Mouse (Mus musculus) megakaryocyte, adult 5-6 weeks (primary cell): ENCODE data around the gene Sap18b. TPM values are rescaled to one million over a fixed set of nuclear protein-coding genes. Genes with fewer than 3 reads are reported as not detected.
A peak's percentile ranks its signal among the peaks of the same experiment; 100 is the strongest.
"Not testable (repeated sequence)": the region's sequence is repeated elsewhere in the genome, so short reads cannot be mapped to it uniquely, and the experiment has no call there.

Experiments
- ATAC-seq: 2 replicates; pipeline ENCODE4 v1.8.0; 2016; ENCODE audit warnings: mild to moderate bottlenecking, inconsistent platforms; ENCODE audit not compliant: poor library complexity, severe bottlenecking
- total RNA-seq, 2 experiments: library from RNA; stranded (forward) in 1 of 2; stranded (reverse) in 1 of 2; fragments of 153-499, 151-499 nt in 1 of 2; fragments of 221-1000, 200-1000 nt in 1 of 2; gene quantifications; 2 replicates each; pipeline versions ENCODE4 v1.2.3 to v1.2.4; 2015 to 2017

Gene Sap18b
- total RNA-seq, 2 experiments from 2014 or later, result 139 to 222 TPM

DNA sequence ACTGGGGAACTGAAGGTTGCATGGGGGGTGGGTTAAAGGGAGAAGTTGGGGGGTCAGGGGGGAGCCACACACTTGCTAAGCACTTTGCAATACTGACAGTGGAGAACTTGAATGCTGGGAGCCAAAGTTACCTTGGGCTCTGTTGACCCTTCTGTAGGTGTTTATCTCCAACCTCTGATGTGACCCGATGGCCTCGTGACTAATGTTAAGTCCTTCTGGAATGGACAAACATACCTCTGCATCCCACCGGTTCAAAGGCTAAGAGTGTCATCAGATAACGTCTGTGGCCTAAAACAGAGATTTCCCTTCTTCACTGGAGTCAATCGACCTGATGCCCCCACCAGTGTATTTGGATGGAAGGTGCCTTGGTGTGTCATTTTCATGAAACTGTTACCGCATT lies 3.9 kb upstream of the Sap18b start:
- ATAC-seq, result no peak

DNA sequence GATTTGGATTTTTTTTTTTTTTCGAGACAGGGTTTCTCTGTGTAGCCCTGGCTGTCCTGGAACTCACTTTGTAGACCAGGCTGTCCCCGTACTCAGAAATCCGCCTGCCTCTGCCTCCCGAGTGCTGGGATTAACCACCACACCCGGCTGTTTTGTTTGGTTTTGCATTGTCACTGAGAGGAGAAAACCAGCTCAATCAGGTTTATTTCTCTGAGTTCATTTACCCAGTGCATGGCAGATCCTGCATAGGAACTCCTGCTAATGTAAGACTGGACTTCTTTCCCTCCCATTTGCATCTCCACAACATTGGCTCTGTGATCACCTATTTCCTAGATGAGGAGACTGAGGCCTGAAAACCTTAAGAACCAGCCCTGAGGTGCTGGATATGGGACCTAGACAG lies 3.0 kb upstream of the Sap18b start:
- no peak for ATAC-seq

DNA sequence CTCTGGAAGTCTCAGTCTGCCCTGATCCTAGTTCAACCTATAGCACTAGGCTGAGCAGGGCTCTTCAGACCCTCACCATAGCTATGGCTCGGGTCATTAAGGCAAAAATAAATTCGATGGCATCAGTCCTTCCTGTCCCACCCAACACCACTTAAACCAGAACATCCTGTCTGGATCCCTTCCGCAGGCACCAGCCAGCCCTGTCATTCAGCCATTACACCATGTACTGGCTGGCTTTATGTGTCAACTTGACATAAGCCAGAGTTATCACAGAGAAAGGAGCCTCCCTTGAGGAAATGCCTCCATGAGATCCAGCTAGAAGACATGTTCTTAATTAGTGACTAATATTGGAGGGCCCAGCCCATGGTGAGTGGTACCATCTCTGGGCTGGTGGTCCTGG lies 2.4 kb upstream of the Sap18b start:
- no peak for ATAC-seq

DNA sequence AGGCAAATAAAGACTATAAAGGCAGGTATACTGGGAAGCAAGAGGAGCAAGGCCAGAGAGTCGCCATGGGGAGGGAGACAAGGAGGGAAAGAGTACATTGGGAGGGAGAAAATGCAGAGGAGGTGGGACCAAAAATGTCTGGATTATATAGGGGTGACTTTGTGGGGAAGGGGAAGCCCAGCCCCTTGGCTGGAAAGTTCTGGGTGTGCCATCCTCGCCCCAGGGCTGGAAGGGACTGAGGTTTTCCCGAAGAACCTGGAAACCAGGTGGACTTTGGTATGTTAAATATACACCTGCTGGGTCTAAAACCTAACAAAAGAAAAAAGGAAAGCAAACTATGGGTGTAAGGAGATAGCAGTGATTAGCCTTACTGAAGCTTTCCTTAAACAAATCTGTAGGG lies 5.0 kb downstream of the Sap18b start:
- no peak for ATAC-seq

DNA sequence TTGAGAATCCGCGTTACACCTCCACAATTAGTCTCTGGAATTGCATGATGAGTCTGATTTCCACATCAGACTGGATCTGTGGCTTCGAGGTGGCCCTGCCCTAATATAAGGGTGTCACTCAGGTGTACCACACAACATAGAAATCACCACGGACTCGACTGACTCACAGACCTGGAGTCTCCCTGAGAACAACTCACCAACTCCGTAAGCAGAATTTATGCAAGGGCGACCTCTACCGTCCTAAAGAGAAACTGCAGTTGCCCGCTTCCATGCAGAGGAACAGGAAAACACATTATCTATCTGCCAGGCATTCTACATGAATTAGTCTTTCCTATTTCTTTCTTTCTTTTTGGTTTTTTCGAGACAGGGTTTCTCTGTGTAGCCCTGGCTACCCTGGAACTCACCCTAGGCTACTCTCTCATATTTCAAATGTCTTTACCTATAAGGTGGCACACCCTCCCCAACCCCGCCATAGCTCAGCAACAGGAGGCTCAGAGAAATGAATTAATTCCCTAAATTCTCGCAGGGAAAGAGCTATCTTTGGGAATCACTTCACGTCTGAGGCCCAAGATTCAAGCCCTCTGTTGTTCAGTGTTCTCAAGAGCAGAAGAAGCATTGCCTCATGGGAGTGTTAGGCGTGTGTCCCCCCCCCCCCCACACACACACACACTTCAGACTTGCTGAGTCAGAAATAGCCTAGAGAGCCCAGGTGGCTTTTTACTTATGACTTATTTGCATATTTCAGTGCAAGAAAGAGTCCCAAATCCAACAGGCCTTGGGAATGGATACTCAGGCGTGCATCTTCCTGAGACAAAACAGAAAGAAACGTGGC lies 7.7 kb downstream of the Sap18b start:
- peak; percentile 98 for ATAC-seq

DNA sequence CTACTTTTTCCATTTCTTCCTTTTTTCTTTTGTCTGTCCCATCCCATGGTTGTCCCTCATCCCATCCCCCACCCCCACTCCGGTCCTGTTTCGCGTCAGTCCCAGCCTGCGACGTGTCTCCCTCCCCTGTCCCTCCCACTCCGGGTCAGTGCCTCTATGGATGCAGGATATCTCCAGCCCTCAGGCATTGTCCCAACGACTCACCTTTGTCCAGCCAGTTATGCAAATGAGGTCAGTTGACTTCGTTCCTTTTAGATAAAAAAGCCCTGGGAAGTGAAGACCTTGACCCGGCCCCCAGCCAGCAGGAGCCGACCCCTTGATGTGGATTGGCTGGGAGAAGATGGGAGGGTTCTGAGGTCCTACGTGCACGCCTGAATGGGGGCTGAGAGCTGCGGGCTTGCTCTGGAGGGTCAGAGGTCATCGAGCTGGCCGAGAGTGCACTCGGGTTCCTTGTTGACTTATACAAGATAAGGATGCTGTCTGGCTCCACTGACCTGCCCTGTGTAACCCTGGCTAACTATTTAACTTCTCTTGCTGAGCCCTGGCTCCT lies 8.4 kb downstream of the Sap18b start:
- no peak for ATAC-seq

DNA sequence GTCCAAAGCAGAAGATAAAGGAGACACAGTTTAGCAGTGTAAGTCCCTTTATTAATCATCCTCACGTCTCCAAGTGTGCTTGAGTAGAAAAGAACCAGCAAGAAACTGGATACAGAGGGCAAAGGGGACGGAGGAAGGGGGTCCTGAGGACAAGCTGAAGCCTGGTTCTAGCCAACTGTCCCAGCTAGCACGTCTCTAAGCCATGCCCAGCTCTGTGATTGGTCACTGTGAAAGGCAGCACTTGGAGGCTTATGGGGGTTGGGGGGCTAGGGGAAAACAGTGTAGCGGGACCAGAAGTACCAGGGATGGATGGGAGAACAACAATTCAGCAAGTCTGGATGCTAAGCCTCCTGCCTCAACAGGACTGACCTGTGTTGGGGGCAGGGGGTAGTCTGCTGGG lies 10.7 kb downstream of the Sap18b start:
- no peak for ATAC-seq

DNA sequence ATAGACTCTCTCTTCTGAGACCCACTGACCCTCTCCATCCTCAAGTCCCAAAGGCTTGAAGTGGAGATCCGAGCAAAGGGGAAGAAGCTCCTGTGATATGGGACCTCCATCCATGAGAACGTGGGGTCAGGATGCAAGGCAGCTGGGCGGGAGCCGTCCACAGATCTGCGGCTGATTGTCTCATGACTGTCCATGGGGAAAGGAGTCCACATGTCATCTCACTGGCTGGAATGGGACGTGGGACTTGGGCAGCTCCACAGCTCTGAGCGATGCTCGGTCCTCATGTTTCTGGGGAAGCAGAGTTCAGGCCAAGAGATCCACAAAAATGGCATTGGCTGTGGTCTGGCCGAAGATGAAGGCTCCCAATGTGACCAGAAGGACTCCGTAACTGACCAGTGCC lies 12.1 kb downstream of the Sap18b start:
- ATAC-seq, result no peak

DNA sequence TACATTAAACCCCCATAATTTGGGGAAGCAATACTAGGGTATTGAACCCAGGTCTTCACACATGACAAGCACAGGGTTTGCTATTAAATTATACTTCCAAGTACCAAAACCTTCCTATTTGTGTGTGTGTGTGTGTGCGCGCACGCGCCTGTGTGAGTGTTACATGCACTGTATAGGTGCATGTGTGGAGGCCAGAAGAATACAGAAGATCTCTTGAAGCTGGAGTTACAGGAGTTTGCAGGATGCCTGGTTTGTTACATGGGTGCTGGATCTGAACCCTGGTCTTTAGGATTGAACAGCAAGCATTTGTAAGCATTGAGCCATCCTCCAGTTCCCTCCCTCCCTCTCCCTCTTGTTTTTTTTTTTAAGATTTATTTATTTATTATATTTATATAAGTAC lies 14.1 kb downstream of the Sap18b start:
- no peak for ATAC-seq

DNA sequence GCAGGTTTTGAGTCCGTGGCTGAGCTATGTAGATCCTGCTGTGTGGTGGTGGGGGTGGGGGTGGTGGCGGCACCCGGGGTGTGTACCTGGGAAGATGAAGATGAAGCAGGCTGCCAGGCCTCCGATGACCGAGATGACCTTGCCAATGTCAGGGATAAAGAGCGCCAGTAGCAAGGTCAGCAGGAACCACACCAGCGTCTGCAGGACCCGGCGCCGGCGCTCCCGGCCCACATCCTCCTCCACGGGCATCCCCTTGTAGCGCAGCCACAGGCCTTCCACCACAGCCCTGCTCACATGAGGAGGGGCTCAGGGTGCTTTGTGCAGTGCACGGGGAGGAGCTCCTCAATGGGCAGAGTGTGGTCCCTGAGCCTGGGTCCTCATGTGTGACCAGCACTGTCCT lies 16.3 kb downstream of the Sap18b start:
- no peak for ATAC-seq

DNA sequence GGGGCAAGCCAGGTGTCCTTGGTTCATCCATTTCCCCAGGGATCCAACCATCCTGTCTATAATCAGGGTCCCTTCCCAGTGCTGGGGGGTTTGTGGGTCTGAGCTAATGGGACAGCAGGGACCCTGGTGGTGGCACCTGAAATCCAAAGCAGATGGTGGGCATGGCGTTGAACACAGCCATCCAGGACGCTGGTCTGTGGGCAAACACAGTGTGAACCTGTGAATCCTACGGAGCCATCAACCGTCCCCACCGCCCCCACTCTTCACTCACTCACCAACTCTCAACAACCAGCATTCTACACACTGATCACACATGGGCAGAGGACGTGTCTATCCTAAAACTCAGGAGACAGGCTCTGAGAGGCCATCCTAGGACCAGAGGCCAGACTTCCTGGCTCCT lies 18.8 kb downstream of the Sap18b start:
- ATAC-seq, result no peak

DNA sequence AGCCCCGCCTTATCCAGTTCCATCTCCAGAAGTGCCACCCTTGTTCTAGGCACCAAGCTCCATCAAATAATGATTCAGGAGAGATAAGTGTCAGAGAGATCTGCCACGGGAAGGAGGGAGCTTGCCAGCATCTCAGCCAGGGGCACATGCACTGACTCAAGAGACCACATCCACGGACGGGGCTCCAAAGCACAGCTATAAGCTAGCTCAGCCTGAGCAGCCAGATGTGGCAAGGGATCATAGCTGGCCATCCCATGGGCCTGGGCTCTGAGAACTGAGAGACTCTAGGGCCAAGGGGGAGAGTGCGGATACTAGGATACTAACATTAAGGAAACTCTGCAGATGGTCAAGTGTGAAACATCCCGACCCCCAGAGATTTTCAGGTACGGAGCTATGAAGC lies 19.9 kb downstream of the Sap18b start:
- ATAC-seq, result no peak

DNA sequence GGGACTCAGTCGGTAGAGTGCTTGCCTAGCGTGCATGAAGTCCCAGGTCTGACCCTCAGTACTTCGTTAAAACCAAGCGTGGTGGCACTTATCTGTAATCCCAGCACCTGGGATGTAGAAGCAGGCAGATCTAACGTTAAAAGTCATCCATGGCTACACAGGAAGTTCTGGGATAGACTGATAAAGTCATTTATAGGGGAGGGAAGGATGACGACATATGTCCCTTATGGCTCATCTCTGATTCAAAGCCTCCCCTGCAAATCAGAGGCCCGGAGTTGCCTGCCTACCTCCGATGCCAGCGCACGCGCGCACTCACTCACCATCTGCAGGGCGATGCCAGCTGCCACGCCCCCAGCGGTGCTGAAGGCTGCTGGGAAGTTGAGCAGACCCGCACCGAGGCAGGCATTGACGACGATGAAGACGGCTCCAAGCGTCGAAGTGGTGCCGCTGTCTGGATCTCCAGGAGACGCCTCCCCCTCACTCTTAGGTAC lies 23.0 kb downstream of the Sap18b start:
- ATAC-seq, result no peak

DNA sequence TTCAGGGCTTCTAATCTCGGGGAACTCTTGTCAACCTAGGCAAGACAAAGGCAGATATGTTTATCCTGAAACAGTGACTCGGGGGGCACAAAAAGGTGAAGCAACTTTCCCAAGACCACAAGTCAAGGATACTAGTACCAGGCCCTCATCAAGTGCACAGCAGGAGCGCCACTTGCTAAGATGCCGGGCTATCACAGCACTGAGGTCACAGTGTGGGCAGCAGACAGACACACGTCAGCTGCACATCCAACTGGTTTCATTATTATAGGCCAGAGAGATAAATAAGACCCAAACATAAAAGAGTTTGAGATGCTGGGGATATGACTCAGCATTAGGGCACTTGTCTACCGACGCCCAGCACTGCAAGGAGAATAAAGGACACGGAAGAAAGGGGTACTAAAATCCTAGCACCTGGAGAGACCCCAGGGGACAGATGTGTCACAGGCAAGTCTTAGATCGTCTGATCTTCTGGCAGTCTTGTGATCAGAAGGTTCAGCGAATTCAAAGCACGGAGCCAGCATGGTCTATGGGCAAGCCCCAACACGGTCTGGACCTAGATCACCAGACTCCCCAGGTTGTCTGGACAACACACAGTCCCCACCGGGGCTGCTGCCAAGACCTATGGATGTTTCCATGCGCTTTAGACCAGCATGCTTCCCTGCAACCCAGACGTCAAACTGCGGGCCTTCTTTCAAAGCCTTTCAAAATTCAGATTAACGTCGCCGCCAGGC lies 23.8 kb downstream of the Sap18b start:
- ATAC-seq, result no peak

DNA sequence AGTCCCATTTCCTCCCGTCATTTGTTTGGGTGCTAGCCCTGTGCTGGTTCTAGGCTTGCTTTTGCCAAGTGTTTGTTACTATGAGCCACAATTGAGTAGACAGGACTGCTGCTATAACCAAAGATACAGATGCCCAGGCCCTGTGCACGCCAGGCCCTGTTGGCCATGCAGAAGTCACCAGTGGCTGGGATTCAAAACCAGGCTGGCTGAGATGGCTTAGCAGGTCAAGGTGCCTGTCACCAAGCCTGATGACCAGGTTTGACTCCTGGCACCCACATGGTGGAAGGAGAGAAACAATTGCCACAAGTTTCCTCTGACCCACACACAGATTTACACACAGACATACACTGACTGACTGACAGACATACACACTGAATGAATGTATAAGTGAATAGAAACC lies 25.2 kb downstream of the Sap18b start:
- no peak for ATAC-seq

DNA sequence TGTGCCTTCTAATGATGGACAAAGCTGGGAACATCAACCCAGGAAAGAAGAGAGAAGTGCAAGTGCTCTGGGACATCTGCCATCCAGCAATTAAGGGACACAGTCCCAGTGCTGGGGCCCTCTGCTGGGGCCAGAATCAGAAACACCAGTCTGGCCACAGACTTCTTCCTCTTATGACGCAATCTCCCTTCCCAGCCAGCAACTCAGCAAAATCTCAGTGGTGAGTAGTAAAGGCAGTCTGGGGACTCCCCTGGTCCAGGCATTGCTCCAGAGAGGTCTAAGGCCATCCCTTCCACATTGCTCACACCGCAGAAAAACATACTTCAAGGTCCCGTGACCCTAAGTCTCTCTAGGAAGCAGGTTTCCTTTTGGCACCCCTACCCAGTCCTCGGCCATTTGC lies 27.1 kb downstream of the Sap18b start:
- ATAC-seq, result peak; percentile 92

DNA sequence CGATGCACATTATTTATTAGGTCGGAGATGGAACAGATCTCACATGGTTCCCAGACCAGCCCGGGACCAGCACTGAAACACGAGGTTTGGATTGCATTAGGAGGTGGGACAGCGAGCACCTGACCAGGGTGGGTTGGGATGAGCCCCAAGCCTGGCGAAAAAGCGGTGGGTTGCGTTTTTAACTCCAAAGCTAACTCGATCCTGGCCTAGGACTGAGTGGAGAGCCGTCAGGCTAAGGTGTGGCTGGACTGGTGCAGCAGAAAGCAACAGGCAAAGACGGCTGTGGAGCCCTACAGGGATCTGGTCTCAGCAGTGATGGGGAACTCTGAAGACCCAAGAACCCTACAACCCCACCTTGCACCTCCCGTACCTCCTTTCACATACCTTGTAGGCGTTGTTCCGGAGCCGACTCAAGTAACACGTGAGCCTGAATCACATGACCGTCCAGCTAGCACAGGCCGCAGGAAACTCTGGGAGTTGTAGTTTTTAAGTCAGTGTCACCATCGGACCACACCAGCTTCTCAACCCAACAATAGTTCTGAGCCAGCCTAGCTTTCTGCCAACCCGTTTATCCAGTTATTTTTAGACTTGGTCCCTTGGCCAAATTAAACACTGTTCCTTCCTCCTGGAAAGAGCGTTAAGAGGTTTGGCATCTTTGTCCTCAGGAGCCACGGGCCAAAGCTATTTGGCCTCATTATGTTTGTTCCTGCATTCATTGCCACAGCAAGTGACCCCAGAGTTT lies 28.1 kb downstream of the Sap18b start, which contains the start of gene Slc38a7:
Slc38a7 (minus strand) TSS at position 438 of the 742 bp plus-strand sequence.
- peak; percentile 90 for ATAC-seq

DNA sequence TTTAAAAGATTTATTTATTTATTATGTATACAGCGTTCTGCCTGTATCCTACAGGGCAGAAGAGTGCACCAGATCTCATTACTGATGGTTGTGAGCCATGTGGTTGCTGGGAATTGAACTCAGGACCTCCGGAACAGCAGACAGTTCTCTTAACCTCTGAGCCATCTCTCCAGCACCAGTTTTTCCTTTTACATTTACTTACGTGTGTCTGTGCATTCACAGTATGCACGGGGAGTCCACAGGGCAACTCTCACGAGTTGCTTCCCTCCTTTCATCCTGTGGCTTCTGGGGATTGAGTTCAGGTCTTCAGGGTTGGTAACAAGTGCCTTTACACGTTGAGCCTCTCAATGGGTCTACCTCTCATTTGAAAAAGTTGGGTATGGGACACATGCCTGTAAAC lies 29.0 kb downstream of the Sap18b start:
- no peak for ATAC-seq

DNA sequence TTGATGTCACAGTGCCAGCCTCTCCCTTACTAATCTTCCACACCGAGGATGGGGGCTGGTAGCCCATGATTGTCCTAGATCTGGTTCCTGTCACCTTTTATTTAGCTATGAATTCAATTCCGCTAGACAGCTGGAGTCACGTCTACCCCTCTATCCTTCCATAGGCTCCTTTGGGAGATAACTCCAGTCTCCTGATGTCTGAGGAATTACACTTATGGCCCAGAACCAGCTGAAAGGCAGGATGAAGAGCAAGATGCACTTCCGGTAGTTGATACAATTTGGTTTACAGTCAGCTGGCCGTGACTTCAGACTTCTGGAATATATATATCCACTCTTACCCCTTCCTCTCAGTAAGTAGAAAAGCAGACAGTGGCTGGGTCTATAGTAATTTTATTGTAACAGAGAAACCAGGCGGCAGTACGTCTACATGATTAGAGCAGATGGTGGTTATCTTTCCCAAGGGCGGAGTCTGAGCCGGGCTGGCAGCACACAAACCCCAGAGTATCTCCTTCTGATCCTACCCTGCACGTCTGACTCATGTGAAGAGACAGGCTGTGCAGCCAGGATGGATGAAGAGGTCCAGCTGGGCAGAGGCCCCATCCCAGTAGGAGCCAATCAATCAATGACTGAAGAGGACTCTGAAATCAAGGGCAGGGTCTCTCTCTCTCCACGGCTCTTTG lies 38.8 kb downstream of the Sap18b start:
- not testable (repeated sequence) for ATAC-seq

DNA sequence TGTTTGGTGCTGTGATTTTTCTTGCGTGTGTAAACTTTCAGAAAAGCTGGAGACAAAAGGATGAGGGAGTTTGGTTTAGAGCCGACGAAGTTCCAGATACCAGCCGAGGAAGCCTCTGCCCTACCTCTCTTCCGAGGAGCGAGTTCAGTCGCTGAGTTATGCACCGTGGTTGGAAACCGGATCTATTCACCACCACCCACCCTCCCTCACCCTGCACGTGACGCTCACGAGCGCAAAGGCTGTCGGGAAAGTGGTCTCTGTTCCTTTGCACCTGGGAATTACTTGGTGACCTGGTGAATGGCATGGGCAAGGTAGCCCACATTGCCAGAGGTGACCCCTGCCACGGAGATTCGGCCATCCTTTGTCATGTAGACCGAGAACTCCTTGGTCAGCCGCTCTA lies 39.7 kb downstream of the Sap18b start:
- not testable (repeated sequence) for ATAC-seq

DNA sequence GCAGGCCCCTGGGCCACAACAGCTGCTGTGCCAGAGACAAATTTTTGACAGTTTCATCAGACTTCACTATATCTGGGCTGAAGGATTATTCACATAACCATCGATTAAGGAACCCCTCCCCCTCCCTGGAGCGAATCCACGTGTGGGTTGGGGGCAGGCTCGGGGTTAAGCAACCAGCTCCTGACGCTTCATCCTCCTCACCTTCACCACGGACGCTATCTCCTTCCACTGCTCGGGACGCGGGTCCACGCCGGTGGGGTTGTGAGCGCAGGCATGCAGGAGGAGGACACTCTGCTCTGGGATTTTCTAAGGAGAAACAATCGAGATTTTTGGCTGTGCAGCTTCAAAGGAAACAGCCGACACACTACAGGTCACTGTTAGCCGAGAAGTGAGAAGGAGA lies 46.5 kb downstream of the Sap18b start:
- ATAC-seq, result no peak
